13 mouse cellular contexts compared by ENCODE assay signal in genomic region chr11:79701466-79701865, GRCm38 (mm10).
DNase-seq lines count a peak whose midpoint lies in the region; ATAC-seq lines count a peak whose summit lies in the region.
"Had no signal": no experiment of that assay in that cellular context is flagged by ENCODE, and none has a peak within 500 bp of the region (broad histone marks: within the 10 kb centered on the region; RNA-seq: fewer than 3 reads in every experiment).

No protein-coding gene starts in this region.

- H3K9ac ChIP-seq in hindbrain, embryonic 11.5 days (ENCODE audit: low read depth, low read length) = no peak overlapping the region
- H3K9ac ChIP-seq in forebrain, embryonic 11.5 days (ENCODE audit: low read length) = peak overlapping the region; percentile 9; the same call in 1 of the 2 replicates
- H3K9ac ChIP-seq in hindbrain, embryonic 14.5 days = peak overlapping the region; percentile 90
- H3K9ac ChIP-seq in midbrain, embryonic 16.5 days (ENCODE audit: low read depth, low read length) = peak overlapping the region; percentile 32
- H3K9ac ChIP-seq: lung, embryonic 14.5 days had no signal

- H3K9me3 ChIP-seq in hindbrain, embryonic 10.5 days = no peaks in the 10 kb centered on the region
- no peaks in the 10 kb centered on the region for H3K9me3 ChIP-seq in hindbrain, embryonic 11.5 days (ENCODE audit: control insufficient read depth, low read length)
- H3K9me3 ChIP-seq in forebrain, embryonic 11.5 days (ENCODE audit: control insufficient read depth, low read length) = no peaks in the 10 kb centered on the region
- H3K9me3 ChIP-seq in hindbrain, embryonic 14.5 days (ENCODE audit: control insufficient read depth, low read length) = no peaks in the 10 kb centered on the region
- no peaks in the 10 kb centered on the region for H3K9me3 ChIP-seq in midbrain, embryonic 16.5 days (replicated peaks; ENCODE audit: control insufficient read depth, low read length, poor library complexity, severe bottlenecking)
- H3K9me3 ChIP-seq: G1E had no signal

- H3K27ac ChIP-seq in hindbrain, embryonic 10.5 days = peak overlapping the region; percentile 66
- H3K27ac ChIP-seq in hindbrain, embryonic 11.5 days (ENCODE audit: low read depth, low read length) = no peak overlapping the region
- no peak overlapping the region for H3K27ac ChIP-seq in forebrain, embryonic 11.5 days (ENCODE audit: low read depth, low read length)
- peak overlapping the region; percentile 76; the same call in 1 of the 2 replicates for H3K27ac ChIP-seq in hindbrain, embryonic 14.5 days
- peak overlapping the region; percentile 51 for H3K27ac ChIP-seq in midbrain, embryonic 16.5 days (ENCODE audit: low read length)

- no peak for DNase-seq in hindbrain, embryonic 10.5 days (ENCODE audit: low spot score)
- no peak for DNase-seq in hindbrain, embryonic 11.5 days (ENCODE audit: low spot score)
- DNase-seq in forebrain, embryonic 11.5 days (ENCODE audit: low spot score) = no peak
- no peak for DNase-seq in hindbrain, embryonic 14.5 days (ENCODE audit: low spot score)
- DNase-seq in spleen, adult 18-20 months = no peak
- no peak for DNase-seq in adrenal gland, postnatal 36 days
- DNase-seq: gastrocnemius, postnatal 25 days; liver; lung, embryonic 14.5 days; thymus, postnatal 14 days had no signal

- H3K4me2 ChIP-seq in hindbrain, embryonic 11.5 days (replicated peaks; ENCODE audit: low read depth, low read length) = no peak overlapping the region
- H3K4me2 ChIP-seq in forebrain, embryonic 11.5 days (ENCODE audit: low read depth, low read length, severe bottlenecking) = no peak overlapping the region
- H3K4me2 ChIP-seq in hindbrain, embryonic 14.5 days (replicated peaks) = peak overlapping the region; percentile 61
- peak overlapping the region; percentile 77 for H3K4me2 ChIP-seq in midbrain, embryonic 16.5 days (ENCODE audit: low read length)
- H3K4me2 ChIP-seq: lung, embryonic 14.5 days had no signal

- H3K4me1 ChIP-seq in hindbrain, embryonic 10.5 days (replicated peaks) = peaks cover 57% of the 10 kb centered on the region
- H3K4me1 ChIP-seq in hindbrain, embryonic 11.5 days (replicated peaks; ENCODE audit: control insufficient read depth, insufficient read depth, low read length) = no peaks in the 10 kb centered on the region
- H3K4me1 ChIP-seq in forebrain, embryonic 11.5 days (replicated peaks; ENCODE audit: control insufficient read depth, insufficient read depth, low read length) = peaks cover 5% of the 10 kb centered on the region
- H3K4me1 ChIP-seq in hindbrain, embryonic 14.5 days (replicated peaks; ENCODE audit: control insufficient read depth, insufficient read depth, low read length) = peaks cover 33% of the 10 kb centered on the region
- H3K4me1 ChIP-seq in midbrain, embryonic 16.5 days (ENCODE audit: control insufficient read depth, insufficient read depth, low read length) = peaks cover 21% of the 10 kb centered on the region

- no peak for ATAC-seq in hindbrain, embryonic 11.5 days (ENCODE audit: low FRiP score)
- ATAC-seq in forebrain, embryonic 11.5 days (replicated peaks; ENCODE audit: low FRiP score) = no peak
- ATAC-seq in hindbrain, embryonic 14.5 days (ENCODE audit: low FRiP score) = no peak
- ATAC-seq in midbrain, embryonic 16.5 days = no peak
- no peak for ATAC-seq in monocyte, adult 5-6 weeks (replicated peaks; ENCODE audit: insufficient number of reproducible peaks, low FRiP score, low TSS enrichment, poor library complexity, severe bottlenecking)

- H3K36me3 ChIP-seq in hindbrain, embryonic 10.5 days = peaks cover 23% of the 10 kb centered on the region
- no peaks in the 10 kb centered on the region for H3K36me3 ChIP-seq in hindbrain, embryonic 11.5 days (ENCODE audit: control insufficient read depth, insufficient read depth, low read length)
- no peaks in the 10 kb centered on the region for H3K36me3 ChIP-seq in forebrain, embryonic 11.5 days (ENCODE audit: control insufficient read depth, insufficient read depth, low read length)
- H3K36me3 ChIP-seq in hindbrain, embryonic 14.5 days (replicated peaks; ENCODE audit: control insufficient read depth, insufficient read depth) = peaks cover 8% of the 10 kb centered on the region; the same call in 1 of the 2 replicates
- H3K36me3 ChIP-seq in midbrain, embryonic 16.5 days (ENCODE audit: control insufficient read depth, insufficient read depth, low read length) = no peaks in the 10 kb centered on the region; the same call in 1 of the 2 replicates

- H3K4me3 ChIP-seq in hindbrain, embryonic 10.5 days = 0 out of 2 replicates have a peak overlapping the region, but pooled peaks have one; percentile 9
- H3K4me3 ChIP-seq in hindbrain, embryonic 11.5 days (ENCODE audit: low read depth, low read length) = no peak overlapping the region
- no peak overlapping the region for H3K4me3 ChIP-seq in forebrain, embryonic 11.5 days (ENCODE audit: low read depth, low read length)
- no peak overlapping the region for H3K4me3 ChIP-seq in hindbrain, embryonic 14.5 days (replicated peaks; ENCODE audit: low read length)
- H3K4me3 ChIP-seq in midbrain, embryonic 16.5 days (ENCODE audit: low read depth, low read length) = no peak overlapping the region

- no peaks in the 10 kb centered on the region for H3K27me3 ChIP-seq in hindbrain, embryonic 10.5 days (ENCODE audit: insufficient read depth, poor library complexity, severe bottlenecking)
- no peaks in the 10 kb centered on the region for H3K27me3 ChIP-seq in hindbrain, embryonic 11.5 days (ENCODE audit: control insufficient read depth, insufficient read depth, low read length)
- H3K27me3 ChIP-seq in forebrain, embryonic 11.5 days (ENCODE audit: control insufficient read depth, insufficient read depth, low read length) = no peaks in the 10 kb centered on the region
- no peaks in the 10 kb centered on the region for H3K27me3 ChIP-seq in hindbrain, embryonic 14.5 days (ENCODE audit: control insufficient read depth, insufficient read depth, low read length)
- H3K27me3 ChIP-seq in midbrain, embryonic 16.5 days (ENCODE audit: control insufficient read depth, insufficient read depth, low read depth, low read length) = no peaks in the 10 kb centered on the region

- WGBS in hindbrain, embryonic 10.5 days = 92% methylated on average over 7 of the region's 7 CpGs
- WGBS in hindbrain, embryonic 11.5 days = 90% methylated on average over 7 of the region's 7 CpGs
- 92% methylated on average over 7 of the region's 7 CpGs for WGBS in forebrain, embryonic 11.5 days
- WGBS in hindbrain, embryonic 14.5 days = 85% methylated on average over 7 of the region's 7 CpGs
- 82% methylated on average over 7 of the region's 7 CpGs for WGBS in midbrain, embryonic 16.5 days

Comparison
In these comparisons a context has a peak if more than half of its experiments do, and no peak if none do; other contexts are left out.
1. H3K27ac ChIP-seq: peak in hindbrain, embryonic 10.5 days (single experiment), hindbrain, embryonic 14.5 days (single experiment) and midbrain, embryonic 16.5 days (single experiment); none in hindbrain, embryonic 11.5 days (single experiment) and forebrain, embryonic 11.5 days (single experiment).
2. H3K4me2 ChIP-seq: peak in hindbrain, embryonic 14.5 days (single experiment) and midbrain, embryonic 16.5 days (single experiment); none in hindbrain, embryonic 11.5 days (single experiment) and forebrain, embryonic 11.5 days (single experiment).